Mouse (Mus musculus): ENCODE data around the gene Ciz1. TPM values are rescaled to one million over a fixed set of nuclear protein-coding genes. Genes with fewer than 3 reads are reported as not detected.

The Ciz1 gene
- polyA plus RNA-seq, 1 experiment from 2014 or later: 41.9 TPM

Small RNA genes lying within 50 kb of the gene (microRNA-seq; reads per million reads assigned to microRNA genes)
- 0.66 reads per million for gene Gm23363
- 1,374 reads per million, percentile 79 among the genes with 10 or more reads in this experiment for gene Mir199b

Other genes starting within 250 kb of the Ciz1 start
- 22.7 and 27.3 TPM in 2 replicates for gene Prrc2b, start 201.2 kb upstream of the Ciz1 start, polyA plus RNA-seq (2015; fragmentation: Nextera tagmentation; extraction: Ambion mirVana)
- gene Pomt1, start 115.7 kb upstream of the Ciz1 start, polyA plus RNA-seq (2015; fragmentation: Nextera tagmentation; extraction: Ambion mirVana): 23.6 and 24.0 TPM in 2 replicates
- gene Uck1, start 92.2 kb upstream of the Ciz1 start, polyA plus RNA-seq (2015; fragmentation: Nextera tagmentation; extraction: Ambion mirVana): 53.4 and 59.7 TPM in 2 replicates
- gene Golga2, start 64.9 kb upstream of the Ciz1 start, polyA plus RNA-seq (2015; fragmentation: Nextera tagmentation; extraction: Ambion mirVana): 24.6 TPM in 2 replicates
- gene Swi5, start 64.3 kb upstream of the Ciz1 start, polyA plus RNA-seq (2015; fragmentation: Nextera tagmentation; extraction: Ambion mirVana): 372 and 388 TPM in 2 replicates
- gene Dnm1, start 1.0 kb downstream of the Ciz1 start, polyA plus RNA-seq (2015; fragmentation: Nextera tagmentation; extraction: Ambion mirVana): 8.1 and 8.2 TPM in 2 replicates
- 41.5 and 41.9 TPM in 2 replicates for gene 1110008P14Rik, start 29.6 kb downstream of the Ciz1 start, polyA plus RNA-seq (2015; fragmentation: Nextera tagmentation; extraction: Ambion mirVana)
- gene Lcn2, start 35.9 kb downstream of the Ciz1 start, polyA plus RNA-seq (2015; fragmentation: Nextera tagmentation; extraction: Ambion mirVana): 21.1 and 23.6 TPM in 2 replicates
- 23.7 and 26.7 TPM in 2 replicates for gene Ptges2, start 43.6 kb downstream of the Ciz1 start, polyA plus RNA-seq (2015; fragmentation: Nextera tagmentation; extraction: Ambion mirVana)
- 5.1 and 5.7 TPM in 2 replicates for gene Naif1, start 98.1 kb downstream of the Ciz1 start, polyA plus RNA-seq (2015; fragmentation: Nextera tagmentation; extraction: Ambion mirVana)
- 15.4 and 16.9 TPM in 2 replicates for gene Slc25a25, start 99.1 kb downstream of the Ciz1 start, polyA plus RNA-seq (2015; fragmentation: Nextera tagmentation; extraction: Ambion mirVana)
- 11.4 and 12.8 TPM in 2 replicates for gene Fam102a, start 183.0 kb downstream of the Ciz1 start, polyA plus RNA-seq (2015; fragmentation: Nextera tagmentation; extraction: Ambion mirVana)
- gene Dpm2, start 218.5 kb downstream of the Ciz1 start, polyA plus RNA-seq (2015; fragmentation: Nextera tagmentation; extraction: Ambion mirVana): 104 and 106 TPM in 2 replicates
- 0.56 and 0.67 TPM in 2 replicates for gene Pip5kl1, start 222.5 kb downstream of the Ciz1 start, polyA plus RNA-seq (2015; fragmentation: Nextera tagmentation; extraction: Ambion mirVana)
- 0.10 and 0.15 TPM in 2 replicates for gene 9430097D07Rik, start 223.4 kb downstream of the Ciz1 start, polyA plus RNA-seq (2015; fragmentation: Nextera tagmentation; extraction: Ambion mirVana)
- gene St6galnac4, start 234.8 kb downstream of the Ciz1 start, polyA plus RNA-seq (2015; fragmentation: Nextera tagmentation; extraction: Ambion mirVana): 19.8 and 22.9 TPM in 2 replicates
- gene St6galnac6, start 247.4 kb downstream of the Ciz1 start, polyA plus RNA-seq (2015; fragmentation: Nextera tagmentation; extraction: Ambion mirVana): 17.1 and 18.5 TPM in 2 replicates